Mouse (Mus musculus) embryonic facial prominence, embryonic 14.5 days (tissue): ENCODE measurements around the gene Cacna1f. TPM values are rescaled to one million over a fixed set of nuclear protein-coding genes. Genes with fewer than 3 reads are reported as not detected.
A peak's percentile ranks its signal among the peaks of the same experiment; 100 is the strongest.

Experiments used
- ATAC-seq: fragments of 200-750 bp; cut with Nextera tagmentation; 2 replicates; pipeline ENCODE4 v1.8.0; 2017; ENCODE audit warnings: low read depth, moderate number of reproducible peaks, moderate TSS enrichment
- DNase-seq: peaks from one replicate; pipeline ENCODE4 v3.0.0-alpha.2; 2015; ENCODE audit warnings: low spot score
- H3K27ac ChIP-seq: fragments of 300-500 bp; sonication (generic); replicated peaks from 2 replicates; pipeline ENCODE4 v1.5.1; 2014; ENCODE audit warnings: low read depth, mild to moderate bottlenecking, low read length, moderate library complexity
- H3K27me3 ChIP-seq: fragments of 300-500 bp; sonication (generic); replicated peaks from 2 replicates; pipeline ENCODE4 v1.6.1; 2014; ENCODE audit warnings: low read length; ENCODE audit not compliant: control insufficient read depth, insufficient read depth
- H3K36me3 ChIP-seq: fragments of 300-500 bp; sonication (generic); 2 replicates; pipeline ENCODE4 v1.6.1; 2014; ENCODE audit warnings: low read length, mixed read lengths; ENCODE audit not compliant: control insufficient read depth, insufficient read depth
- H3K4me1 ChIP-seq: fragments of 300-500 bp; sonication (generic); 2 replicates; pipeline ENCODE4 v1.6.1; 2014; ENCODE audit warnings: antibody characterized with exemption, low read length; ENCODE audit not compliant: control insufficient read depth, insufficient read depth
- H3K4me2 ChIP-seq: fragments of 300-500 bp; sonication (generic); 2 replicates; pipeline ENCODE4 v1.6.1; 2014; ENCODE audit warnings: low read depth, mild to moderate bottlenecking, low read length, moderate library complexity, mixed read lengths
- H3K4me3 ChIP-seq: fragments of 300-500 bp; sonication (generic); 2 replicates; pipeline ENCODE4 v1.5.1; 2014; ENCODE audit warnings: low read depth, mild to moderate bottlenecking, low read length
- H3K9ac ChIP-seq: fragments of 300-500 bp; sonication (generic); 2 replicates; pipeline ENCODE4 v1.6.1; 2014; ENCODE audit warnings: low read depth, mild to moderate bottlenecking, low read length, moderate library complexity, mixed read lengths
- H3K9me3 ChIP-seq: fragments of 300-500 bp; sonication (generic); 2 replicates; pipeline ENCODE4 v1.6.1; 2016; ENCODE audit warnings: low read length; ENCODE audit not compliant: control insufficient read depth
- WGBS: fragments of 180-500 bp; shearing (Covaris S2); extraction: QIAGEN DNeasy Blood & Tissue Kit; methylation state at CpG from one replicate; pipeline ENCODE4 v1.1.7; 2014; 5-methylcytosine and 5-hydroxymethylcytosine counted together
- polyA plus RNA-seq: library from polyadenylated mRNA; unstranded; fragments of >200 nt; fragmentation: Nextera tagmentation; extraction: Ambion mirVana; gene quantifications from 2 replicates; pipeline ENCODE4 v1.2.1, GENCODE M21; 2014

Cacna1f gene
- 0.04 and 0.08 TPM in 2 replicates for polyA plus RNA-seq

DNA sequence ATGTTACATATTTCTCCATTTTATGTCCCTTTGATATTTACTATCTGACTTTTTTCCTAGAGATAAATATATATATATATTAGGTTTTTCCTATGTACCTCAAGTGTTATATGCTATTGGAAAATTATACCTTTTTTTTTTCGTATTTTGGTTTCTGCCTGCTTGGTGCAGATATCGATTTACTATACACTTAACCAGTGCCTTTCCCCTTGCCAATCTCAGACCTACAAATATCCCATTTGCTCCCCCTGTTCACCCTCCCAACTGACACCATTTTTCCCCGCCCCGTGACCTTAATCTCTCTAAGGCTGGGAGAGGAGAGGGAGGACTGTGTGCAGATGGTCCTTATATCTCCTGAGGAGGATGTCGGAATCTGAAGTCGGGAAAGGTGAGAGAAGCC is at the start of gene Cacna1f:
Cacna1f (plus strand) TSS at position 301 of the 400 bp plus-strand sequence.
- no peak within 1 kb of the TSS for H3K27ac ChIP-seq
- H3K4me3 ChIP-seq, result no peak within 1 kb of the TSS
- H3K36me3 ChIP-seq, result no peaks in the 10 kb centered on the region
- 79% methylated on average over 6 of the region's 6 CpGs for WGBS
- DNase-seq (no peak), ATAC-seq (no peak)
- no peak within 1 kb of the TSS for H3K9ac ChIP-seq
- no peaks in the 10 kb centered on the region for H3K4me1 ChIP-seq
- H3K4me2 ChIP-seq, result no peak within 1 kb of the TSS
- no peaks in the 10 kb centered on the region for H3K27me3 ChIP-seq
- no peaks in the 10 kb centered on the region for H3K9me3 ChIP-seq

DNA sequence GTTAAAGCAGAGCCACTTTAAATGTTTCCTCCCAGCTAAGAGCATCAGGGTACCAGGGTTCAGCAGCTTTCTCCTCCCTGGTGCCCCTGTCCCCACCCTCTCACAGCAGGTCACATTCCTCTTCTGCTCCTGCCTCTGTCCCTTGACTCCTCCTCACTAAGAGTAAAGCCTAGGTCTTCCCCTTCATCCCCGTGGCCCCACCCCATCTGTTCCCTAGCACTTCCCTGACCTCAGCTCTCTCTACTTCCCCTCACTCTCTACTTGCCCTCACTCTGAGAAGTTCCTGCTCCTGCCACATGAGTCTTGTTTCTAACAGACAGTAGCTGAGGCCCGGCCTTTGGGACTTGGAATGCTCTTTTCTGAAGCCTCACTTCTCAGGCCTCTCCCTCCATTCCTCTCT is 43.8 kb upstream of the Cacna1f start:
- H3K27ac ChIP-seq, result no peak overlapping the region
- no peak overlapping the region for H3K4me3 ChIP-seq
- no peaks in the 10 kb centered on the region for H3K36me3 ChIP-seq
- DNase-seq (no peak), ATAC-seq (no peak)
- no peaks in the 10 kb centered on the region for H3K27me3 ChIP-seq
- H3K9ac ChIP-seq, result no peak overlapping the region
- WGBS, result 41% methylated on average over 2 of the region's 2 CpGs
- no peaks in the 10 kb centered on the region for H3K9me3 ChIP-seq
- H3K4me2 ChIP-seq, result no peak overlapping the region
- no peaks in the 10 kb centered on the region for H3K4me1 ChIP-seq

DNA sequence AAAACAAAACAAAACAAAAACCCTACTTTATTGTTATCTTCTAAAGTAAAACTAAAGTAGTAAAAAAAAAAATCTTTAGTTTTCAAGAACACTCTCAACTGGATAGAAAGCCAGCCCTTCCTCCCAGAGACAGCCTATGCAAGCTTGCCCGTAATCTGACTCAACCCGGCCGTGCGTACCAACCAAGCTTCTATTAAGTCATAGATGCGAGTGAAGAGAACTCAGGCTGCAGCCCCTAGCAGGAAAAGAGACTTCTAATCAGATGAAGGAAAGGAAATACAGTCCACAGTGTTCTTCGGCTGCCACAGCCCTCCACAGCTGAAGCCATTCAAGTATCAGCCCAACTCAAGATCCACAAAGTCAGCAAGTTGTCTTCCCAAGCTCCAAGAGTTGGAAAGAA is 40.5 kb upstream of the Cacna1f start:
- Histone ChIP-seq H3K9ac (no peak overlapping the region), H3K36me3 (no peaks in the 10 kb centered on the region), H3K9me3 (no peaks in the 10 kb centered on the region), H3K27me3 (no peaks in the 10 kb centered on the region), H3K27ac (no peak overlapping the region), H3K4me1 (no peaks in the 10 kb centered on the region), H3K4me2 (no peak overlapping the region), H3K4me3 (no peak overlapping the region)
- ATAC-seq (no peak), DNase-seq (no peak)
- 85% methylated on average over 6 of the region's 6 CpGs for WGBS

DNA sequence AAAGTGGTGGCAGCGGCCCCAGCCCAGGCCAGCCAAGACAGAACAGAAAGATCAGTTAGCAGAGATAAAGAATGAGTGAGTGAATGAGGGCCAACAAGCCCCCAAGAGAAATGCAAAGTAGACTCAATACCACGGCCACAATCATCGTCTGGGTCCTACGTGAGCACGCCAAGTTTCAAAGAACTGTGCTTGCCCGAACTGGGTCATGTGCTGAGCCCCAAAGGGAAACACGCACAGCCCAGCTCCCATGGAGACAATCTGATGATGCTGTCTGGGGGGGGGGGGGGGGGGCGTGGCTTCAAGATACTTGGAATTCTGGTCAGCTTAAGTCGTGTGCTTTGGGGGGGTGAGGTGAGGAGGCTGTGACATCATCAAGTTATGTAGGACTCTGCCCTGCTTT is 39.4 kb upstream of the Cacna1f start:
- no peaks in the 10 kb centered on the region for H3K27me3 ChIP-seq
- ATAC-seq, result no peak
- H3K4me1 ChIP-seq, result no peaks in the 10 kb centered on the region
- 81% methylated on average over 8 of the region's 9 CpGs for WGBS
- H3K9me3 ChIP-seq, result no peaks in the 10 kb centered on the region
- DNase-seq, result no peak
- no peaks in the 10 kb centered on the region for H3K36me3 ChIP-seq
- H3K4me2 ChIP-seq, result no peak overlapping the region
- no peak overlapping the region for H3K4me3 ChIP-seq
- H3K27ac ChIP-seq, result no peak overlapping the region
- H3K9ac ChIP-seq, result no peak overlapping the region

DNA sequence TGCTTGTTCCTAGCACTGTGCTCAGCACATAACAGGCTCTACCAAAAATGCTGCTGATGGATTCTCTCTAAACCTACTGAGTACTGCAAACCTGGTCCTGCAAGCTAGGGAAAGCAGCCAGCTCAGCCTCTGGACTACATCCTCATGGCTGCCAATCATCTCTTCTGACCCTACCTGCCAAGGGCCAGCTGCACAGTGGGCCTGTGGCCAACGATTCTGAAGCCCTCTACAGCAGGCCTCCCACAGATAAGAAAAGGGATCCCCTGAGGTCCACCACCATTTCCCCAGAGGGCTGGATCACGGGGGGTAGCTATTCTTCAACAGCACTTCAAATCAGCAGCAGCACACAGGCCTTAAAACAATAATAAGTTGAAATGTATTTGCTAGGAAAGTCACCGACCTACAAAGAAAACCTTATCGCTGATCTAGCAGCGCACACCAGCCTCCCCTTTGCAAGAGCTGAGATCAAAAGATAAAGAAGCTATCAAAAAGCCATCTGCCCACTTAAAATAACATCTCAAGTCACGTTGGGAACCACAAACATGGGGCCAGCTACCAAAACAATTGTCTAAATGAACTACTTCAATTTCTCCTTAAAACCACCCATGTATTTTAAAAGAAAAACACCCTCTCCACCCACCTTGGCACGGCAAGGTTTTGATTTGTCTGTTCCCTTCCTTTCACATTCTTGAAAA is 36.3 kb upstream of the Cacna1f start:
- H3K9ac ChIP-seq, result no peak overlapping the region
- no peak overlapping the region for H3K4me2 ChIP-seq
- no peaks in the 10 kb centered on the region for H3K27me3 ChIP-seq
- no peak overlapping the region for H3K27ac ChIP-seq
- WGBS, result 68% methylated on average over 7 of the region's 7 CpGs
- H3K4me1 ChIP-seq, result peaks cover 5% of the 10 kb centered on the region; the same call in 1 of the 2 replicates
- no peaks in the 10 kb centered on the region for H3K9me3 ChIP-seq
- ATAC-seq, result no peak
- no peak for DNase-seq
- no peak overlapping the region for H3K4me3 ChIP-seq
- no peaks in the 10 kb centered on the region for H3K36me3 ChIP-seq

DNA sequence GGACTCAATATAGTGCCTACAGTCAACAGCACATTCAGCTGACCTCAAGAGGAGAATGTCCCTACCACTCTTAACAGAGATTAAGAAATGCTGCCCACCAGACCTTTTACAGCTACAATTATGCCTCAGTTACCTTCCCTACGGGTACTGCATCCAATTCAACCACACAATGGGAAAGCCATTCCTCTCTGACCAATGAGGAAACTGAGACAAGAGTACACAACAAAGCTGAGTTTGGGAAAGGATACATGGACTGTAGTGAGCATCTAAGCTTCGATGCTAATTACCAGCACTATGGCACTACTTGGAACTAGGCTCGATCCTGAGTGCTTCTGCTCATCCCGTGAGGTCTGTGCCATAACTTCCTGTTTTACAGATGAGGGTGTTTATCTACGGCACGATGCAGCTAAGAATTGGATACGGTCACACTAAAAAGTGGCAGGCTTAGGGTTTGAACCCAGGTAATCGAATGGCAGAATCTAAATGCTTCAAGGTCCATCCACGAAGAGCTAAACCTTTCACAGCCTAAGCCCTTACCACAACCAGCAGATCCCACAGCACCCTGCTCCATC is 35.2 kb upstream of the Cacna1f start:
- WGBS, result 89% methylated on average over 9 of the region's 9 CpGs
- Histone ChIP-seq H3K27ac (no peak overlapping the region), H3K9ac (no peak overlapping the region)

DNA sequence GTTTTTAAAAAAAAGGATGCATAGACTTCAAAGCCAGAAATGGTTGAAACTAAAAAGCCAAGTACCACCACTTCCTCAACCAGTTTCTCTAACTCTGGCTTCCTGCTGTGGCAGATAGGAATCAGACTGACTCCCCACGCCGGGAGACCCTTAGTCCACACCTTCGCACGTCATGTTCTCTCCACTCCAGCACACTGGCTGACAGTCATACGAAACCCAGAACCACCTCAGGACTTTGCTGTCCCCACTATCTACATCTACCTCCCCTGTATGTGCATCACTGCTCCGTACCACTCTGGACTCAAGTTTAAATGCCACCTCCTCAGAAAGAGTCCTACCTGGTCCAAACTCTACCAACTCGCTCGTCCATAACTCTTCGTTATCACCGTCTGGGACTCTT is 34.4 kb upstream of the Cacna1f start:
- no peaks in the 10 kb centered on the region for H3K36me3 ChIP-seq
- H3K4me1 ChIP-seq, result peaks cover 5% of the 10 kb centered on the region; the same call in 1 of the 2 replicates
- ATAC-seq (no peak), DNase-seq (no peak)
- H3K27me3 ChIP-seq, result no peaks in the 10 kb centered on the region
- peak overlapping the region; percentile 65 for H3K4me2 ChIP-seq
- no peak overlapping the region for H3K4me3 ChIP-seq
- WGBS, result 89% methylated on average over 10 of the region's 10 CpGs
- H3K27ac ChIP-seq, result no peak overlapping the region
- no peak overlapping the region for H3K9ac ChIP-seq
- no peaks in the 10 kb centered on the region for H3K9me3 ChIP-seq

More for the DNA sequence above, 35.2 kb upstream of the Cacna1f start:
- Histone ChIP-seq H3K4me3 (no peak overlapping the region), H3K4me2 (no peak overlapping the region), H3K27me3 (no peaks in the 10 kb centered on the region), H3K4me1 (peaks cover 5% of the 10 kb centered on the region; the same call in 1 of the 2 replicates), H3K9me3 (no peaks in the 10 kb centered on the region), H3K36me3 (no peaks in the 10 kb centered on the region)
- no peak for DNase-seq
- no peak for ATAC-seq

DNA sequence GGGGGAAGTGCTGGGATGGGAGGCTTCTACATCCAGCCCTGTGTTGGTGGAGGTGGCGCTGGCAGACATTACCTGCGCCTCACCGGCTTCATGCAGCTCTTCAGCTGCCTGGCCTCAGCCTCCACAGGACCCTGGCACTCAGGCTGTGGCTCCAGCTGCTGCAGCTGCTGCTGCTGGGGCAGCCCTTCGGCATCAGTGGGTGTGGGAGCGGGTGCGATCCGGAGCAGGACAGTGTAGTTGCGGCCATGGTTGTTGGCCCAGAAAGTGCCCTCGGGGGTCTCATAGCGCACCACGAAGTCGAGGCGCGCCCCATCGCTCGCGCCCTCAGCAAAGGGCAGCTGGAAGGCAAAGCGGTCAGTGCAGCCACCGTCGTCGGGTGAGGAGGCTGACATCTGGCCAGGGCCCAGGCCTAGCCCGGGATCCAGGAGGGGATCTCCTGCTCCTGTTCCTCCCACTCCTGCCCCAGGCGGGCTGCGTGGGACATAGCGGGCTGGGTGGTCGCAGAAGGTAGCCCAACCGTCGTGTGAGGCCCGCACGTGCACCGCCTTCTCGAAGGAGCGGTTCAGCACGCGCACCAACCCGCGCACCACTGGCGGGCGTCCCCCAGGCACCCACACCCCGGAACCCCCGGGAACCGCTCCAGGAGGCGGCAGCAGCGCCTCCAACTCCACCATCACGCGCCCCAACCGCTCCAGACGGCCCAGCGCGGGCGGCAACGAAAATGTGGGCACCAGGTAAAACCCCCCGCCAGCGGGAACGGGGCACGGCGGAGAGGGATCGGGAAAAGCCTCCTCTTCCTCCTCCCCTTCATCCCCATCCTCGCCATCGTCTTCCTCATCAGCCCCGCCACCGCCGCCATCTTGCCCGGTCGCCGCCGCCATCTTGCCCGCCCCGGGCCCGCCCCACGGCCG is 33.5 kb upstream of the Cacna1f start, which contains the start of gene Foxp3:
Foxp3 (plus strand) TSS at position 469 of the 911 bp plus-strand sequence.
- Histone ChIP-seq H3K4me3 (peak within 1 kb of the TSS; percentile 57), H3K9ac (peak within 1 kb of the TSS; percentile 78), H3K36me3 (no peaks in the 10 kb centered on the region), H3K27ac (peak within 1 kb of the TSS; percentile 77), H3K9me3 (no peaks in the 10 kb centered on the region), H3K4me2 (peak within 1 kb of the TSS; percentile 65), H3K4me1 (peaks cover 5% of the 10 kb centered on the region; the same call in 1 of the 2 replicates), H3K27me3 (no peaks in the 10 kb centered on the region)
- DNase-seq (peak; percentile 12), ATAC-seq (peak; percentile 2; the same call in 1 of the 2 replicates)
- 50% methylated on average over 23 of the region's 72 CpGs for WGBS
